Mouse (Mus musculus): ENCODE measurements around the gene Tm7sf3. TPM values are rescaled to one million over a fixed set of nuclear protein-coding genes. Genes with fewer than 3 reads are reported as not detected.

Tm7sf3 gene
- polyA plus RNA-seq, 1 experiment from 2014 or later: 31.8 TPM

GRCm38 (mm10) chr6:146674881-146675536 lies 32.4 kb upstream of the Tm7sf3 start:
- Histone ChIP-seq H3K4me1 (ENCODE audit: control insufficient read depth, insufficient read depth, low read length) (no peaks in the 10 kb centered on the region), H3K9ac (replicated peaks; ENCODE audit: low read depth, low read length) (no peak overlapping the region), H3K27me3 (ENCODE audit: control insufficient read depth, insufficient read depth, low read length) (no peaks in the 10 kb centered on the region), H3K27ac (ENCODE audit: low read depth, low read length) (no peak overlapping the region), H3K9me3 (ENCODE audit: control insufficient read depth, low read length) (peaks cover 1% of the 10 kb centered on the region; the same call in 1 of the 2 replicates), H3K4me3 (ENCODE audit: low read depth, low read length) (no peak overlapping the region), H3K4me2 (ENCODE audit: low read depth, low read length) (no peak overlapping the region), H3K36me3 (ENCODE audit: control insufficient read depth, insufficient read depth, low read length) (no peaks in the 10 kb centered on the region)
- 82% methylated on average over 4 of the region's 4 CpGs for WGBS
- ATAC-seq (ENCODE audit: low read depth): no peak

- Histone ChIP-seq H3K4me3 (ENCODE audit: low read depth, low read length) (no peak overlapping the region), H3K9ac (replicated peaks; ENCODE audit: low read depth, low read length) (no peak overlapping the region), H3K4me1 (ENCODE audit: control insufficient read depth, insufficient read depth, low read length) (no peaks in the 10 kb centered on the region), H3K27ac (ENCODE audit: low read depth, low read length) (no peak overlapping the region), H3K9me3 (ENCODE audit: control insufficient read depth, low read length) (no peaks in the 10 kb centered on the region; the same call in 1 of the 2 replicates), H3K27me3 (ENCODE audit: control insufficient read depth, insufficient read depth, low read length) (no peaks in the 10 kb centered on the region), H3K4me2 (ENCODE audit: low read depth, low read length) (no peak overlapping the region), H3K36me3 (ENCODE audit: control insufficient read depth, insufficient read depth, low read length) (no peaks in the 10 kb centered on the region)
- WGBS: 87% methylated on average over 8 of the region's 8 CpGs
- ATAC-seq (ENCODE audit: low read depth): no peak
Observed at GRCm38 (mm10) chr6:146674420-146674819, 31.8 kb upstream of the Tm7sf3 start.

DNA sequence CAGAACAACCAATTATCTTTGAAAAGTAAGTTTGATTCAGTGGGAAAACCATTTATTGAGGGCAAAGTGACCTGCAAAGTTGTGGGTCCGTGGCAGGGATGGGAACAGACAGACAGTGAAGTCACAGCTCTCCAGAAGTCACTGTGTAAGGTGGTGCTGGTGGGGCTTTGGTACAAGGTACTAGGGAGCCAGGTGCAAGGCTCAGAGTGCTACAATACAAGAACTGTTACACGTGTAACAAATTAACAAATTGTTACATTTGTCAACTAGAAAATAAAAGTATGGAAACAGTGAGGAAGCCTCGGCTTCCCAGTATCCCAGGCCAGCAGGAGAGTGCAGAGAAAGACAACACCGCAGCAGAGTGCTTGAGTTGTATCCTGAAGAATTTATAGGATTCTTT lies 31.1 kb upstream of the Tm7sf3 start:
- Histone ChIP-seq H3K27me3 (ENCODE audit: control insufficient read depth, insufficient read depth, low read length) (no peaks in the 10 kb centered on the region), H3K36me3 (ENCODE audit: control insufficient read depth, insufficient read depth, low read length) (no peaks in the 10 kb centered on the region), H3K4me3 (ENCODE audit: low read depth, low read length) (no peak overlapping the region), H3K9me3 (ENCODE audit: control insufficient read depth, low read length) (no peaks in the 10 kb centered on the region), H3K9ac (replicated peaks; ENCODE audit: low read depth, low read length) (no peak overlapping the region), H3K27ac (ENCODE audit: low read depth, low read length) (no peak overlapping the region), H3K4me2 (ENCODE audit: low read depth, low read length) (no peak overlapping the region), H3K4me1 (ENCODE audit: control insufficient read depth, insufficient read depth, low read length) (no peaks in the 10 kb centered on the region)
- ATAC-seq (ENCODE audit: low read depth): no peak
- 83% methylated on average over 4 of the region's 4 CpGs for WGBS

- H3K4me2 ChIP-seq (ENCODE audit: low read depth, low read length): no peak overlapping the region
- no peak overlapping the region for H3K27ac ChIP-seq (ENCODE audit: low read depth, low read length)
- 79% methylated on average over 5 of the region's 5 CpGs for WGBS
- no peak for ATAC-seq (ENCODE audit: low read depth)
- no peak overlapping the region for H3K9ac ChIP-seq (replicated peaks; ENCODE audit: low read depth, low read length)
- no peaks in the 10 kb centered on the region for H3K27me3 ChIP-seq (ENCODE audit: control insufficient read depth, insufficient read depth, low read length)
- H3K36me3 ChIP-seq (ENCODE audit: control insufficient read depth, insufficient read depth, low read length): no peaks in the 10 kb centered on the region
- no peaks in the 10 kb centered on the region for H3K4me1 ChIP-seq (ENCODE audit: control insufficient read depth, insufficient read depth, low read length)
- H3K4me3 ChIP-seq (ENCODE audit: low read depth, low read length): no peak overlapping the region
- no peaks in the 10 kb centered on the region for H3K9me3 ChIP-seq (ENCODE audit: control insufficient read depth, low read length)
Observed at GRCm38 (mm10) chr6:146672106-146672505, 29.5 kb upstream of the Tm7sf3 start.

DNA sequence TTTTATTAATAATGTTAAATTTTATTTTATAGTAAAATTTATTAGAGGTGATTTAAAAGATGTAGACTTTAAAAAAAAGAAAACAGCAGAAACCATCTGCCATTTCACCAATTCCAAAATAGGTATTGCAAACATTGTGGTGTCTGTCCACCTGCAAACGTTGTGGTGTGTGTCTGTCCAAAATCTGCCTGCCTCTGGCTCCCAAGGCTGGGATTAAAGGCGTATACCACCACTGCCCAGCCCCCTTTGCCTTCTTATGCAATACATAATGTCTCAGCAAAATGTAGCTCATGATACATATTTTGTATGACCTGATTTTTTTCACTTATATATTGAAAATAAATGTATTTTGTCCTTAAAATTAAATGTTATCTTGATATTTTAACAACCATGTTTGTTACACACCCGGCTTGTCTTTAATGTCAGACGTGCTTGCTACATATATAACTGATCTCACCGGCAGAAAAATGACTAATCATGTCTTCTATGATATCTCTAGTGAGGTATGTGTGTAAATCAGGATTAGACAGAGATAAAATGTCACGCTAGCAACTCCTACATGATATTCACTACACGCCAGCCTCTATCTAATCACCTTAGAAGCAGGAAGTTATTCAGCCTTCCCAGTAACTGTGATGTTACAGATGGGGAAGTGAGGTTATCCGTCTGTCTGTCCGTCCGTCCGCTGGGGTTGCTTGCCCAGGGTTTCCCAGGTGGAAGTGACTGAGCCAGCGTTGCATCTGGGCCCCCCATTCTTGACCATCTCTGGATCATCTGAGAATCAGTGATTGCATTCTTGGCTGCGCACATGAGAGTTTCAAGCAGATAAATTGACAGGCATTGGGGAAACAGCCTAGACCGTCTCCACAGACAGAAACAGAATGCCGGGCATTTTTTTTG lies 28.6 kb upstream of the Tm7sf3 start:
- Histone ChIP-seq H3K27ac (ENCODE audit: low read depth, low read length) (no peak overlapping the region), H3K36me3 (ENCODE audit: control insufficient read depth, insufficient read depth, low read length) (no peaks in the 10 kb centered on the region), H3K4me3 (ENCODE audit: low read depth, low read length) (no peak overlapping the region), H3K4me2 (ENCODE audit: low read depth, low read length) (no peak overlapping the region), H3K9me3 (ENCODE audit: control insufficient read depth, low read length) (no peaks in the 10 kb centered on the region), H3K9ac (replicated peaks; ENCODE audit: low read depth, low read length) (no peak overlapping the region), H3K27me3 (ENCODE audit: control insufficient read depth, insufficient read depth, low read length) (no peaks in the 10 kb centered on the region), H3K4me1 (ENCODE audit: control insufficient read depth, insufficient read depth, low read length) (no peaks in the 10 kb centered on the region)
- ATAC-seq (ENCODE audit: low read depth): no peak
- 93% methylated on average over 15 of the region's 15 CpGs for WGBS

- Histone ChIP-seq H3K9me3 (ENCODE audit: control insufficient read depth, low read length) (no peaks in the 10 kb centered on the region), H3K36me3 (ENCODE audit: control insufficient read depth, insufficient read depth, low read length) (no peaks in the 10 kb centered on the region), H3K9ac (replicated peaks; ENCODE audit: low read depth, low read length) (no peak overlapping the region), H3K27ac (ENCODE audit: low read depth, low read length) (no peak overlapping the region), H3K4me3 (ENCODE audit: low read depth, low read length) (no peak overlapping the region), H3K4me1 (ENCODE audit: control insufficient read depth, insufficient read depth, low read length) (no peaks in the 10 kb centered on the region), H3K4me2 (ENCODE audit: low read depth, low read length) (no peak overlapping the region), H3K27me3 (ENCODE audit: control insufficient read depth, insufficient read depth, low read length) (no peaks in the 10 kb centered on the region)
- ATAC-seq (ENCODE audit: low read depth): no peak
Observed at GRCm38 (mm10) chr6:146668606-146669005, 26.0 kb upstream of the Tm7sf3 start.

- H3K27ac ChIP-seq (ENCODE audit: low read depth, low read length): no peak overlapping the region
- no peak overlapping the region for H3K9ac ChIP-seq (replicated peaks; ENCODE audit: low read depth, low read length)
- no peaks in the 10 kb centered on the region for H3K4me1 ChIP-seq (ENCODE audit: control insufficient read depth, insufficient read depth, low read length)
- H3K4me2 ChIP-seq (ENCODE audit: low read depth, low read length): no peak overlapping the region
- no peaks in the 10 kb centered on the region for H3K36me3 ChIP-seq (ENCODE audit: control insufficient read depth, insufficient read depth, low read length)
- no peaks in the 10 kb centered on the region for H3K9me3 ChIP-seq (ENCODE audit: control insufficient read depth, low read length)
- no peak for ATAC-seq (ENCODE audit: low read depth)
- 89% methylated on average over 6 of the region's 6 CpGs for WGBS
- no peaks in the 10 kb centered on the region for H3K27me3 ChIP-seq (ENCODE audit: control insufficient read depth, insufficient read depth, low read length)
- no peak overlapping the region for H3K4me3 ChIP-seq (ENCODE audit: low read depth, low read length)
Observed at GRCm38 (mm10) chr6:146666811-146667210, 24.2 kb upstream of the Tm7sf3 start.

GRCm38 (mm10) chr6:146665408-146665807 lies 22.8 kb upstream of the Tm7sf3 start:
- Histone ChIP-seq H3K27me3 (ENCODE audit: control insufficient read depth, insufficient read depth, low read length) (no peaks in the 10 kb centered on the region), H3K36me3 (ENCODE audit: control insufficient read depth, insufficient read depth, low read length) (no peaks in the 10 kb centered on the region), H3K9ac (replicated peaks; ENCODE audit: low read depth, low read length) (no peak overlapping the region), H3K27ac (ENCODE audit: low read depth, low read length) (no peak overlapping the region), H3K9me3 (ENCODE audit: control insufficient read depth, low read length) (no peaks in the 10 kb centered on the region), H3K4me1 (ENCODE audit: control insufficient read depth, insufficient read depth, low read length) (no peaks in the 10 kb centered on the region), H3K4me2 (ENCODE audit: low read depth, low read length) (no peak overlapping the region), H3K4me3 (ENCODE audit: low read depth, low read length) (no peak overlapping the region)
- 93% methylated on average over 2 of the region's 2 CpGs for WGBS
- no peak for ATAC-seq (ENCODE audit: low read depth)

DNA sequence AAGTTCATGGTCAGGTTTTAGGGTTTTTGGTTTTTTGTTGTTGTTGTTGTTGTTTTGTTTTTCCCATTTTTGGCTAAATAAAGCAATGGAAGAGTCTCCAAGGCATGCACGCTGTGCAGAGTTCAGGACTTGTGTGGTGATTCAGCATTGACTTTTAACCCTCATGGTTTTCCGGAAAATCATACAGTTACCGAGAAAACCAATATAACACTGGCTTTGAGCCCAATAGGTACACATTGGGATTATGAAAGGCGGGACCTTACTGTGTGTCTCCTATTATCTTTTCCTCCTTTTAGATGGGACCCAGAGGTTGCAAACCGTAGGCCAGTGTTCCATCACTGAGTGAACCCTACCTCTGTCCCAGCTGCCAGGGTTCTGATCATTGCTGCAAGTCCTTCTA lies 22.3 kb upstream of the Tm7sf3 start:
- no peak overlapping the region for H3K4me2 ChIP-seq (ENCODE audit: low read depth, low read length)
- no peaks in the 10 kb centered on the region for H3K36me3 ChIP-seq (ENCODE audit: control insufficient read depth, insufficient read depth, low read length)
- no peak overlapping the region for H3K9ac ChIP-seq (replicated peaks; ENCODE audit: low read depth, low read length)
- WGBS: 93% methylated on average over 5 of the region's 5 CpGs
- H3K4me1 ChIP-seq (ENCODE audit: control insufficient read depth, insufficient read depth, low read length): no peaks in the 10 kb centered on the region
- ATAC-seq (ENCODE audit: low read depth): no peak
- H3K4me3 ChIP-seq (ENCODE audit: low read depth, low read length): no peak overlapping the region
- no peak overlapping the region for H3K27ac ChIP-seq (ENCODE audit: low read depth, low read length)
- H3K9me3 ChIP-seq (ENCODE audit: control insufficient read depth, low read length): no peaks in the 10 kb centered on the region
- no peaks in the 10 kb centered on the region for H3K27me3 ChIP-seq (ENCODE audit: control insufficient read depth, insufficient read depth, low read length)

All from neural tube, embryonic 14.5 days (tissue).